Mouse (Mus musculus): ENCODE measurements around the gene Ugt1a6a.
"Not testable (repeated sequence)": the region's sequence is repeated elsewhere in the genome, so short reads cannot be mapped to it uniquely, and the experiment has no call there.

Gene Ugt1a6a

GRCm38 (mm10) chr1:88212341-88213045 is 77.9 kb downstream of the Ugt1a6a start:
- no peak for DNase-seq (ENCODE audit: low read depth, low spot score)

- DNase-seq (ENCODE audit: low read depth, low spot score), result no peak
These were observed 78.5 kb downstream of the Ugt1a6a start for GRCm38 (mm10) chr1:88213061-88213460.

DNA sequence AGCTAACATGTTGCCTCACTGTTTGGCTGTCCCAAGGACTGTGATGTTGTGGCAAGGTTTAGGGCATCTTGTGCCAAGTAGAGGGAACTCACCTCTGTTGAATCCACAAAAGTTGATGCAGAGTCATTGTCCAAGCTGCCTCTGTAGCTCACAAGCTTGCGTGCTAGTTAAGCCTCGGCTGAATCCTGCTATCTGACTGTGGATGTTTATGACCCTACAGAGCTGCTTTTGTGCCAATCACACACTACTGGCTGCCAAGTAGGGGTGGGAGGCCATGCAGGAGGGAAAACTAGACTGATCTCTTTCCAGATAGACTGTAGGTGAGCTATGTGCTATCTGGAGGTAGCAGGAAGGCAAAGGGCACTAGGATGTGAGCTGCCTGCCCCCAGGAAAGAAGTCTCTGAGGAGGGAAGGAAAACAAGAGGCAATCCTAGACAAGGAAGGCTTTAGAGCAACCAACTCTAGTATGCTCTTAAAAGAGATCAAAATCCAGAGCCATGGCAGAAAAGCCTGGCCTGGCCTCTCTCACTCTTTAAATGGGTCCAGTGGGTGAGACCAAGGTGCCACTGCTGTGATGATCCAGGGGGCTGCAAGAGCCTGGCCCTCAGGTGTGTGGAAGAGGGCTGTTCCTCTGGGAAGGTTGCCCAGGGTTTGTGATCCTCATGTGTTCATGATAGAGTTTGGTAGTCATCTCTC is 79.3 kb downstream of the Ugt1a6a start:
- DNase-seq (ENCODE audit: low read depth, low spot score), result no peak

- no peak for DNase-seq (ENCODE audit: low read depth, low spot score)
These were observed 79.9 kb downstream of the Ugt1a6a start for GRCm38 (mm10) chr1:88214462-88214952.

GRCm38 (mm10) chr1:88215466-88216380 is 81.1 kb downstream of the Ugt1a6a start:
- DNase-seq (ENCODE audit: low read depth, low spot score), result no peak

GRCm38 (mm10) chr1:88216551-88216950 is 81.9 kb downstream of the Ugt1a6a start:
- no peak for DNase-seq (ENCODE audit: low read depth, low spot score)

DNA sequence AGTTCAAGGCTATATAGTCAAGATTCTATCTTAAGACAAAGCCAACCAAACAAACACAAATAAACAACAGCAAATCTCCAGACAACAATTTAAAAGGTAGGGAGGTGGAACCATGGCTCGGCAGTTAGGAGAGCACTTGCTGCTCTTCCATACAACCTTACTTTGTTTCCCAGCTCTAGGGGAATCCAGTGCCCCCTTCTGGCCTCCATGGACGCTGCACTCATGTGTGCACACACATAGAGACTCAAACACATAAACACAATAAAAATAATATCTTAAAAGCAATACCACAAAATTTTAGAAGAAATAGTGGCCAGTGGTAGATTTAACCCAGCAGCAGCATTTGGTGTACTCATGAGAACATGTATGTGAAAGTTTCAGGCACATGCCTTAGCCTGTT is 82.5 kb downstream of the Ugt1a6a start:
- no peak for DNase-seq (ENCODE audit: low read depth, low spot score)

DNA sequence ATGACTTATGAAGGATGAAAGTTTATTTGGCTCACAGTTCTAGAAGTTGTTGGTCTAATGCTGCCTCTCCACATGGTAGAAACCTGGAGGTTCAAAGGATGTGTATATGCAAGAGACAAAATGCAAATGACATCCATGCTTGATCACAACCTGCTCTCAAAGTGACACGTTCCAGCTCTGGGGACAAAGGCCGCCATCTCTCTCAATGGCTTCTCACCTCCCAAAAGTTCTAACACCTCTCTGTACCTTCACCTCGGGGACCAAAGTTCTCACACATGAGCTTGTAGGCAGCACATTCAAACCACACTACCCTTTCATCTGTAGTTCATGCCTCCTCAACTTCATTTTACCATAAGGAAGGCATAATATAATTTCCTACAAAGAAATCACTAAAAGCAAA is 83.0 kb downstream of the Ugt1a6a start:
- no peak for DNase-seq (ENCODE audit: low read depth, low spot score)

DNA sequence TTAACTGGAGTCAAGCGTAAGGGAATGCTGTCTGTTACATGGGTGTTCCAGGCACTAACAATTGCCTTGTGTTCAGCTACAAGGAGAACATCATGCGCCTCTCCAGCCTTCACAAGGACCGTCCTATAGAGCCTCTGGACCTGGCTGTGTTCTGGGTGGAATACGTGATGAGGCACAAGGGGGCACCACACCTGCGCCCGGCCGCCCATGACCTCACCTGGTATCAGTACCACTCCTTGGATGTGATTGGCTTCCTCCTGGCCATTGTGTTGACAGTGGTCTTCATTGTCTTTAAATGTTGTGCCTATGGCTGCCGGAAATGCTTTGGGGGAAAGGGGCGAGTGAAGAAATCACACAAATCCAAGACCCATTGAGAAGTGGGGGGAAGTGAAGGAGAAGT is 83.4 kb downstream of the Ugt1a6a start:
- DNase-seq (ENCODE audit: low read depth, low spot score), result no peak

- DNase-seq (ENCODE audit: low read depth, low spot score), result no peak
These were observed 84.0 kb downstream of the Ugt1a6a start for GRCm38 (mm10) chr1:88218591-88218990.

DNA sequence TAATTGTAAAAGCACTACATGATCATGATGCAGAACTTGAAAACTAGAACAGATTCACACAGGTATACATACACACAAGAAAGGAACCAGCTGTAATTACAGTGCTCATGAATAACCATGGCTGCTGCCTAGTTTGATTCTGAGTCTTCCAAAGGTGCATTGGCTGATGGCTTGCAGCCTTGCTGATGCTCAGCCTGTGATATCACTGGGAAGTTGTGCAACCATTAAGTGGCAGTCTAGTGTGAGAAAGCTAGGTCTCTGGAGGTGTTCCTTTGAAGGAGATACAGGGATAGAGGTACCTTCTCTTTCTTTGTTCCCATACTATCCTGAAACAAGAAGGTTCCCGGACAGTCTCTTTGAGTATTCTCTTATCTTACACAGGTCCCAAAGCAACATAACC is 84.4 kb downstream of the Ugt1a6a start:
- DNase-seq (ENCODE audit: low read depth, low spot score), result no peak

GRCm38 (mm10) chr1:88220336-88220735 is 85.7 kb downstream of the Ugt1a6a start:
- no peak for DNase-seq (ENCODE audit: low read depth, low spot score)

GRCm38 (mm10) chr1:88222216-88222615 is 87.6 kb downstream of the Ugt1a6a start:
- DNase-seq (ENCODE audit: low read depth, low spot score), result no peak

GRCm38 (mm10) chr1:88223011-88223515 is 88.5 kb downstream of the Ugt1a6a start:
- not testable (repeated sequence) for DNase-seq (ENCODE audit: low read depth, low spot score)

DNA sequence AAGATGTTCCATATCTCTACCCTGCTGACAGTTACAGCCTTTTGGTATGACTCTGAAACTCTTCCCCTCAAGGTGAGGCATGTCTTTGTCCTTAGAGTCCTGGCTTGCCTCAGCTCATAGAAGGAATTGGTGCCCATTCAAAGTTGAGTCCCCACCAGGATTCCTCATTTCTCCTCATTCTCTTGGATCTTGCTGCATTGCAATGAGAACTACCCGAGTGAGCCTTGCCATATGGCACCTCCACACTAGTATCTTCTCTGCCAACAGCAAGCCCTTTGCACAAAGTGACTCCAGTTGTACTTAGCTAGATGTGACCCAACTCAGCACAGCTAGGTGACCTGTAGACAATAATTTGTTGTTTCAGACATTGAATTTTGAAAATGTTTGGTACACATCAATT is 89.0 kb downstream of the Ugt1a6a start:
- no peak for DNase-seq (ENCODE audit: low read depth, low spot score)

- no peak for DNase-seq (ENCODE audit: low read depth, low spot score)
These were observed 89.6 kb downstream of the Ugt1a6a start for GRCm38 (mm10) chr1:88224029-88224776.

GRCm38 (mm10) chr1:88225301-88225700 is 90.7 kb downstream of the Ugt1a6a start:
- not testable (repeated sequence) for DNase-seq (ENCODE audit: low read depth, low spot score)

GRCm38 (mm10) chr1:88225741-88226140 is 91.1 kb downstream of the Ugt1a6a start:
- DNase-seq (ENCODE audit: low read depth, low spot score), result no peak

GRCm38 (mm10) chr1:88226670-88227379 is 92.2 kb downstream of the Ugt1a6a start, which contains the start of gene Mroh2a:
Gene Mroh2a (plus strand): TSS chr1:88226986.
- no peak for DNase-seq (ENCODE audit: low read depth, low spot score)

DNA sequence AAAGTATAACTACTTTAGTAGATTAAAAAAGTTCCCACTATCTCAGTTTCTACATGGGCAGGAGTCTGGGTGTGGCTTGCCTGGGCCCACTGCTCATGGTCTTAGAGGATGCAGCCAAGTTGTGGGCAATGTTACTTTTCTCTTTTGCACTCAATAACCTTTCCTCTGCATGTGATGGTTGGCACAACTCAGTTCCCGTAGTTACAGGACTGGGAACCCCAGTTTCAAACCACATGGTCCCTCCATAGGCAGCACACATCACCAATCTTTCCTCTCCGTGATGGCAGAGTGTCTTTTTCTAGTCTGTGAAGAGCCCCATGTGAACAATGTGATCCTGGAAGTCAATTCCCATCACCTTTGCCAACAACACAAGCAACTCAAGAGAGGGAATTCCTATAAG is 92.9 kb downstream of the Ugt1a6a start:
- no peak for DNase-seq (ENCODE audit: low read depth, low spot score)
